Mouse (Mus musculus): Measurements from ENCODE around the gene Glp2r. TPM values are rescaled to one million over a fixed set of nuclear protein-coding genes. Genes with fewer than 3 reads are reported as not detected.
A peak's percentile ranks its signal among the peaks of the same experiment; 100 is the strongest.

Glp2r gene
- polyA plus RNA-seq, 1 experiment from 2014 or later: not detected

DNA sequence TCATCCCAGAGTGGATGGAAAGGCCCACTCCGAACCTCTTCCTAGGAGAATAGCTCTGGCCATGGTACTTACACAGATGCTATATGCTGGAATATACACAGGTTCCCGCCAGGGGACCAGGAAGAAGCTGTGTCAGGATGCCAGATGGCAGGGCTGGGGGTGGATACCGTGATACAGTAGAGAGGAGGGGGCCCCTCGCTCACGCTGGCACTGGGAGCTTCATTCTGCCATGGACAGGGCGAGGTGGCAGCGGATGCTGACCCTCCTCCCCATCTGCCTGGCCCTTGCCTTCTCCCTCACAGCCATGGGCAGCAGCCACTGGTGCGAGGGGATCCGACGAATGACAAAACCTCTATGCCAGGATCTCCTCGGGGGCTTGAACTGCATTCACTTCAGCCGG, 3.4 kb upstream of the Glp2r start, which contains the start of gene Gsg1l2:
Gene Gsg1l2 (plus strand): TSS at position 230 of the 400 bp plus-strand sequence.
- POLR2A ChIA-PET: no interaction called here
- DNase-seq (ENCODE audit: low read depth, low spot score) (no peak), ATAC-seq (no peak)
- peaks cover 60% of the 10 kb centered on the region for H3K27me3 ChIP-seq
- CTCF ChIA-PET: interaction anchor here (1.8 kb wide), 1 partner anchor 11 kb away, joined by 3 read pairs; no protein-coding TSS in a partner anchor
- in situ Hi-C loops (cut with MboI; ENCODE audit: low pct_unique_long_range_greater_than_20kb): no loop called here
- no peak for TF ChIP-seq CTCF (IDR thresholded peaks at IDR 0.05)

GRCm38 (mm10) chr11:67772577-67772976, 1.6 kb upstream of the Glp2r start:
- CTCF ChIA-PET: interaction anchor here (1.7 kb wide), 1 partner anchor 9 kb away, joined by 4 read pairs; no protein-coding TSS in a partner anchor
- in situ Hi-C loops (cut with MboI; ENCODE audit: low pct_unique_long_range_greater_than_20kb): no loop called here
- ATAC-seq (no peak), DNase-seq (ENCODE audit: low read depth, low spot score) (no peak)
- POLR2A ChIA-PET: no interaction called here
- TF ChIP-seq CTCF (IDR thresholded peaks at IDR 0.05): peak; percentile 51
- H3K27me3 ChIP-seq: peaks cover 57% of the 10 kb centered on the region

DNA sequence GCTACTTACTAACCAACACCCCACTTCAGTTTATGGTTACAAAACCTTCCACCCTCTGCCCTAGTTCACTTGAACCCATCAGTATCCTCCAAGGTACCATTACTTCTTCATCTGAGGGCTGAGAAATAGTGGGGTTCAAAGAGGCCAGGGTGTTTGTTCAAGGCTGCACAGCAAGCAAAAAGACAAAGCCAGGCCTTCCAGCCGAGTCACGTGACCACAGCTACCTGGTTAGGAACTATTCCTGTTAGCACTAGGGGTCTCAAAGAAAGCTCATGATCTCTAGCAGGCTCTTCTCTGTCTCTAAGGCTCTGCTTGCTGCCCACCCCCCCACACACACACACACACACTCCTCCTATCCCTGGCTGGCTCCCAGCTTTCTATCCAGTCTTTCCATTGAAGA, 738 bp upstream of the Glp2r start:
- in situ Hi-C loops (cut with MboI; ENCODE audit: low pct_unique_long_range_greater_than_20kb): no loop called here
- peaks cover 53% of the 10 kb centered on the region for H3K27me3 ChIP-seq
- ATAC-seq (no peak), DNase-seq (ENCODE audit: low read depth, low spot score) (no peak)
- no peak for TF ChIP-seq CTCF (IDR thresholded peaks at IDR 0.05)
- POLR2A ChIA-PET: no interaction called here
- CTCF ChIA-PET: interaction anchor here (1.7 kb wide), 1 partner anchor 9 kb away, joined by 4 read pairs; no protein-coding TSS in a partner anchor

- POLR2A ChIA-PET: no interaction called here
- ATAC-seq (no peak), DNase-seq (ENCODE audit: low read depth, low spot score) (no peak)
- CTCF ChIA-PET: no interaction called here
- peak; percentile 29 for TF ChIP-seq CTCF (IDR thresholded peaks at IDR 0.05)
- H3K27me3 ChIP-seq: peaks cover 5% of the 10 kb centered on the region
- in situ Hi-C loops (cut with MboI; ENCODE audit: low pct_unique_long_range_greater_than_20kb): no loop called here
These were observed 13.4 kb downstream of the Glp2r start for GRCm38 (mm10) chr11:67757373-67758167.

- DNase-seq (ENCODE audit: low read depth, low spot score) (no peak), ATAC-seq (no peak)
- in situ Hi-C loops (cut with MboI; ENCODE audit: low pct_unique_long_range_greater_than_20kb): no loop called here
- H3K27me3 ChIP-seq: peaks cover 7% of the 10 kb centered on the region
- ChIA-PET CTCF (no interaction called here), POLR2A (no interaction called here)
- no peak for TF ChIP-seq CTCF (IDR thresholded peaks at IDR 0.05)
These were observed 14.7 kb downstream of the Glp2r start for GRCm38 (mm10) chr11:67756287-67756686.

GRCm38 (mm10) chr11:67741569-67741968, 29.4 kb downstream of the Glp2r start:
- in situ Hi-C loops (cut with MboI; ENCODE audit: low pct_unique_long_range_greater_than_20kb): no loop called here
- POLR2A ChIA-PET: no interaction called here
- no peak for TF ChIP-seq CTCF (IDR thresholded peaks at IDR 0.05)

GRCm38 (mm10) chr11:67738846-67739490, 32.0 kb downstream of the Glp2r start:
- no peak for TF ChIP-seq CTCF (IDR thresholded peaks at IDR 0.05)
- ATAC-seq: no peak
- peaks cover 9% of the 10 kb centered on the region for H3K27me3 ChIP-seq
- ChIA-PET POLR2A (no interaction called here), CTCF (no interaction called here)
- DNase-seq (ENCODE audit: low read depth, low spot score): no peak
- in situ Hi-C loops (cut with MboI; ENCODE audit: low pct_unique_long_range_greater_than_20kb): no loop called here

More at GRCm38 (mm10) chr11:67741569-67741968, 29.4 kb downstream of the Glp2r start:
- CTCF ChIA-PET: no interaction called here
- ATAC-seq (no peak), DNase-seq (ENCODE audit: low read depth, low spot score) (no peak)
- peaks cover 3% of the 10 kb centered on the region for H3K27me3 ChIP-seq

DNA sequence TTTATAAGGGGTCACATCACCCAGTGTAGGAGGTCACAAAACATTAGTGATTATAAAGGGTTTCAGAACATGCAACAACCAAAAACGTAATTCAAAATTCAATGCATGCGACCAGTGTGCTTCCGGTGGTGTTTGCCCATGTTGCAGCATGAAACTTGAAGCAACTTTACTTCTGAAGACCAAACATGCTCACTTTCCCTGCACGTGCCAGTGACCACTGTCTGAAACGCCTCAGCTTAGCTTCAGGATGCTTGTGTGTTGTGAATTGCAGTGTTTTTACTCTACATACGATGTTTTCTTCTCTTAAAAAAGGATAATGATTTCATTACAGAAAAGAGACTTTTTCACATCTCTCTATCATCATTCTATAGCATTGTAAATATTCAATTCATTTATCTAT, 32.6 kb downstream of the Glp2r start:
- no peak for TF ChIP-seq CTCF (IDR thresholded peaks at IDR 0.05)
- ChIA-PET CTCF (no interaction called here), POLR2A (no interaction called here)
- DNase-seq (ENCODE audit: low read depth, low spot score) (no peak), ATAC-seq (no peak)
- peaks cover 9% of the 10 kb centered on the region for H3K27me3 ChIP-seq
- in situ Hi-C loops (cut with MboI; ENCODE audit: low pct_unique_long_range_greater_than_20kb): no loop called here

GRCm38 (mm10) chr11:67734597-67734996, 36.4 kb downstream of the Glp2r start:
- DNase-seq (ENCODE audit: low read depth, low spot score): no peak
- in situ Hi-C loops (cut with MboI; ENCODE audit: low pct_unique_long_range_greater_than_20kb): no loop called here
- ChIA-PET CTCF (no interaction called here), POLR2A (no interaction called here)
- ATAC-seq: no peak
- peaks cover 14% of the 10 kb centered on the region for H3K27me3 ChIP-seq
- no peak for TF ChIP-seq CTCF (IDR thresholded peaks at IDR 0.05)

DNA sequence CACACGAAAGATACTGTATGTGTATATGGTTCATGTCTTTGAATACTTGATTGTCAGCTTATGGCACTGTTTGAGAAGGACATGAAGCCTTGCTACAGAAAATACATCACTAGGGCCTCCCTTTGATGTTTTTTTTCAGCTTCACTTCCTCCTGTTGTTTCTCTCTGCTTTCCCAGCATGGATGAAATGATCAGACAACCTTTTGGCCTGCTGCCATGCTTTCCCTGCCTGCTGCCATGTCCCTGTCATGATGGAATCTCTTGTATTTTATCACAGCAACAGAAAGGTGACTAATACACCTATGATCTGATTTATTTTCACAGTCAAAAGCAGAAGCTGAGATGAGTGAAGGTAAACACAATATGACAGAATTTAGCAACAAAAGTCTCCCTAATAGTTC, 37.2 kb downstream of the Glp2r start:
- in situ Hi-C loops (cut with MboI; ENCODE audit: low pct_unique_long_range_greater_than_20kb): no loop called here
- no peak for TF ChIP-seq CTCF (IDR thresholded peaks at IDR 0.05)
- POLR2A ChIA-PET: no interaction called here
- DNase-seq (ENCODE audit: low read depth, low spot score) (no peak), ATAC-seq (no peak)
- H3K27me3 ChIP-seq: peaks cover 14% of the 10 kb centered on the region
- CTCF ChIA-PET: no interaction called here

DNA sequence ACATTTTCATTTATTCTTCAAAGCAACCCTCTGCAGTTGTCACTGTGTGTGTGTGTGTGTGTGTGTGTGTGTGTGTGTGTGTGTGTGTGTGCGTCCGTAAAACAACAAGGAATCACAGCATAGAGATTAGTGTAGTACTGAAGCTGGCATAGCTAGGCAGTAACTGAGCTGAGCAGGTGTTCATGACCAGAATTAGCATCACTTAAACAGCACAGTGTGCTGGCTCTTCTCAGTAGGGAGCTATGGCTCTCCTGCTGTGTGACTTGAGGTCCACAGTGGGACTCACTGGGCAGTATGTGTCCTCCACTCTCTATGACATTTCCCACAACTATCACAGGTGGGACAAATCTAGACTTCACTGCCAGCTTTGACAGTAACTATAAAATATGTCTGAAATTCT, 39.9 kb downstream of the Glp2r start:
- POLR2A ChIA-PET: no interaction called here
- ATAC-seq: no peak
- CTCF ChIA-PET: interaction anchor here (1.9 kb wide), 1 partner anchor 16 kb away, joined by 4 read pairs; no protein-coding TSS in a partner anchor
- in situ Hi-C loops (cut with MboI; ENCODE audit: low pct_unique_long_range_greater_than_20kb): no loop called here
- peaks cover 21% of the 10 kb centered on the region for H3K27me3 ChIP-seq
- no peak for DNase-seq (ENCODE audit: low read depth, low spot score)
- TF ChIP-seq CTCF (IDR thresholded peaks at IDR 0.05): no peak
